Mouse (Mus musculus): ENCODE measurements around the gene Ier2. TPM values are rescaled to one million over a fixed set of nuclear protein-coding genes. Genes with fewer than 3 reads are reported as not detected.

Gene Ier2
- polyA plus RNA-seq, 1 experiment from 2014 or later, result 78.0 TPM

GRCm38 (mm10) chr8:84641578-84642361, 20.9 kb downstream of the Ier2 start:
- no peaks in the 10 kb centered on the region for H3K36me3 ChIP-seq (ENCODE audit: insufficient read depth, low read length)
- H3K4me1 ChIP-seq (ENCODE audit: insufficient read depth, low read length), result peaks cover 10% of the 10 kb centered on the region
- ATAC-seq (ENCODE audit: low FRiP score, low TSS enrichment), result no peak
- H3K27ac ChIP-seq (ENCODE audit: low read length), result no peak overlapping the region
- H3K9me3 ChIP-seq (ENCODE audit: low read length), result no peaks in the 10 kb centered on the region
- H3K4me3 ChIP-seq (ENCODE audit: low read length), result no peak overlapping the region
- no peaks in the 10 kb centered on the region for H3K27me3 ChIP-seq (ENCODE audit: insufficient read depth, low read length)
- no peak overlapping the region for H3K4me2 ChIP-seq (replicated peaks; ENCODE audit: low read depth, low read length)
- H3K9ac ChIP-seq (replicated peaks; ENCODE audit: low read length), result no peak overlapping the region
- 60% methylated on average over 1 of the region's 1 CpGs for WGBS

- no peak overlapping the region; the same call in 1 of the 2 replicates for H3K4me2 ChIP-seq (replicated peaks; ENCODE audit: low read depth, low read length)
Measured at GRCm38 (mm10) chr8:84640617-84641294, 21.9 kb downstream of the Ier2 start.

DNA sequence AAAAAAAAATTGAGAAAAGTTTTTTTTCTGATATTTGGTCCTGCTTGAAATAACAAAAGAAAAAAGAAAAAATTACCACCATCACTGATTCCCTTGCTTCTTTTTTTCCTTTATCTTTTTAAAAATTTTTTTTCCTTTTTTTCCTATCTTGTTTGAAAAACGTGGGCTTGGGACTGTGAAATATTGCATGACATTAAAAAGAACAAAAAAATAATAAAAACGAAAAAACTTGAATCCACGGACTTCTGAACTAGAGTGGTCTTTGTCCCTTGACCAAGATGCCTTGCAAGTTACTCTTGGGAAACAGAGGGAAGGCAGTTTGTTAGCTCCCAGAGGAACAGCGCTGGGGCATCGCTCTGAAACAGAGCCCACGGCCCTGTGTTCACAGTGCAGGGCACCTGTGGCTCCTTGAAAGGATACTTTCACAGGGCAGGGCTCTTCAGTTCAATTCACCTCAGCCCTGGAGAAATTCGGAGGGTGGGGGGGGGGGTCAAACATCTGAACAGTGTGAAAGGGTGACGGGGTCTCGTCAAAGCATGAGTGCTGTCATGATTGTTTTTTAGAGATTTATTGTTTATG, 22.6 kb downstream of the Ier2 start:
- H3K27me3 ChIP-seq (ENCODE audit: insufficient read depth, low read length), result no peaks in the 10 kb centered on the region
- peaks cover 22% of the 10 kb centered on the region for H3K4me1 ChIP-seq (ENCODE audit: insufficient read depth, low read length)
- no peak overlapping the region for H3K27ac ChIP-seq (ENCODE audit: low read length)
- peak overlapping the region; percentile 70 for H3K9ac ChIP-seq (replicated peaks; ENCODE audit: low read length)
- H3K4me3 ChIP-seq (ENCODE audit: low read length), result peak overlapping the region; percentile 53
- peak overlapping the region; percentile 62 for H3K4me2 ChIP-seq (replicated peaks; ENCODE audit: low read depth, low read length)
- no peaks in the 10 kb centered on the region for H3K36me3 ChIP-seq (ENCODE audit: insufficient read depth, low read length)
- WGBS, result 27% methylated on average over 9 of the region's 9 CpGs
- ATAC-seq (ENCODE audit: low FRiP score, low TSS enrichment), result no peak
- H3K9me3 ChIP-seq (ENCODE audit: low read length), result no peaks in the 10 kb centered on the region

More at GRCm38 (mm10) chr8:84640617-84641294, 21.9 kb downstream of the Ier2 start:
- WGBS, result 70% methylated on average over 7 of the region's 7 CpGs
- no peaks in the 10 kb centered on the region for H3K27me3 ChIP-seq (ENCODE audit: insufficient read depth, low read length)
- peaks cover 17% of the 10 kb centered on the region for H3K4me1 ChIP-seq (ENCODE audit: insufficient read depth, low read length)
- no peak overlapping the region for H3K4me3 ChIP-seq (ENCODE audit: low read length)
- no peaks in the 10 kb centered on the region for H3K36me3 ChIP-seq (ENCODE audit: insufficient read depth, low read length)
- no peak overlapping the region for H3K9ac ChIP-seq (replicated peaks; ENCODE audit: low read length)
- no peaks in the 10 kb centered on the region for H3K9me3 ChIP-seq (ENCODE audit: low read length)
- ATAC-seq (ENCODE audit: low FRiP score, low TSS enrichment), result no peak
- H3K27ac ChIP-seq (ENCODE audit: low read length), result no peak overlapping the region

- Histone ChIP-seq H3K9ac (replicated peaks; ENCODE audit: low read length) (peak overlapping the region; percentile 84), H3K27ac (ENCODE audit: low read length) (peak overlapping the region; percentile 89), H3K36me3 (ENCODE audit: insufficient read depth, low read length) (no peaks in the 10 kb centered on the region), H3K27me3 (ENCODE audit: insufficient read depth, low read length) (no peaks in the 10 kb centered on the region), H3K4me2 (replicated peaks; ENCODE audit: low read depth, low read length) (peak overlapping the region; percentile 90), H3K4me1 (ENCODE audit: insufficient read depth, low read length) (peaks cover 26% of the 10 kb centered on the region), H3K9me3 (ENCODE audit: low read length) (no peaks in the 10 kb centered on the region), H3K4me3 (ENCODE audit: low read length) (peak overlapping the region; percentile 61)
- ATAC-seq (ENCODE audit: low FRiP score, low TSS enrichment), result peak; percentile 94
- under 1% methylated on average over 80 of the region's 106 CpGs for WGBS
Measured at GRCm38 (mm10) chr8:84639162-84640009, 23.3 kb downstream of the Ier2 start.

GRCm38 (mm10) chr8:84638555-84639161, 24.0 kb downstream of the Ier2 start:
- peak; percentile 50 for ATAC-seq (ENCODE audit: low FRiP score, low TSS enrichment)

DNA sequence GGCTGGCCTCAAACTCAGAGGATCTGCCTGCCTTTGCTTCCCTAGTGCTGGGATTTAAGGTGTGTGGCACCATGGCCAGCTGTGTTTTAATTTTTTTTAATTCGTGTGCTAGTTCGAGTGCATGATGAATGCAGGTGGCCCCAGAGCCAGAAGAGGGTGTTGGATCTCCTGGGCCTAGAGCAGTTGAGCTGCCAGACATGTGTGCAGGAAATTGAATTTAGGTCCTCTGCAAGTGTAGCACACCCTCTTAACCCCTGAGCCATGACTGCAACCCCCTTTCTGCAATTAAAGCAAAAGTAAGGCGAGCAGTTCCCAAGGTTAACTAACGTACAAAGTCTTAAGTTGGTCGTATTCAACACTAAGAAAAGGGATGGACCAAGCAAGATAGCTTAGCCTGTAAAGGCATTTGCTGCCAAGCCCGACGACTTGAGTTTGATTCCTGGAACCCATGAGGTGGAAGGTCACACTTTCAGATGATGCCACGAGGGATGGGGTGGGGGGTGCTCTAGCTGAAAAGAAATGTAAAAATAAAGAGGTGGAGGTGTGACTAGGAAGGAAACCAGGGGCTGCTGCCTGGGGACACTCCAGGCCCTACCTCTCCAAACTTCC, 24.6 kb downstream of the Ier2 start:
- Histone ChIP-seq H3K9me3 (ENCODE audit: low read length) (no peaks in the 10 kb centered on the region), H3K27ac (ENCODE audit: low read length) (peak overlapping the region; percentile 89), H3K4me2 (replicated peaks; ENCODE audit: low read depth, low read length) (peak overlapping the region; percentile 90), H3K9ac (replicated peaks; ENCODE audit: low read length) (peak overlapping the region; percentile 84), H3K27me3 (ENCODE audit: insufficient read depth, low read length) (no peaks in the 10 kb centered on the region), H3K4me3 (ENCODE audit: low read length) (peak overlapping the region; percentile 61), H3K36me3 (ENCODE audit: insufficient read depth, low read length) (no peaks in the 10 kb centered on the region), H3K4me1 (ENCODE audit: insufficient read depth, low read length) (peaks cover 26% of the 10 kb centered on the region)
- ATAC-seq (ENCODE audit: low FRiP score, low TSS enrichment), result no peak
- 27% methylated on average over 8 of the region's 8 CpGs for WGBS

More at GRCm38 (mm10) chr8:84638555-84639161, 24.0 kb downstream of the Ier2 start:
- Histone ChIP-seq H3K36me3 (ENCODE audit: insufficient read depth, low read length) (no peaks in the 10 kb centered on the region), H3K27me3 (ENCODE audit: insufficient read depth, low read length) (no peaks in the 10 kb centered on the region), H3K9ac (replicated peaks; ENCODE audit: low read length) (peak overlapping the region; percentile 84), H3K4me2 (replicated peaks; ENCODE audit: low read depth, low read length) (peak overlapping the region; percentile 90), H3K4me1 (ENCODE audit: insufficient read depth, low read length) (peaks cover 26% of the 10 kb centered on the region), H3K9me3 (ENCODE audit: low read length) (no peaks in the 10 kb centered on the region), H3K4me3 (ENCODE audit: low read length) (peak overlapping the region; percentile 61), H3K27ac (ENCODE audit: low read length) (peak overlapping the region; percentile 89)
- WGBS, result under 1% methylated on average over 45 of the region's 52 CpGs

GRCm38 (mm10) chr8:84636051-84636691, 26.5 kb downstream of the Ier2 start:
- no peaks in the 10 kb centered on the region for H3K36me3 ChIP-seq (ENCODE audit: insufficient read depth, low read length)
- 74% methylated on average over 17 of the region's 17 CpGs for WGBS
- peaks cover 26% of the 10 kb centered on the region for H3K4me1 ChIP-seq (ENCODE audit: insufficient read depth, low read length)
- H3K4me2 ChIP-seq (replicated peaks; ENCODE audit: low read depth, low read length), result no peak overlapping the region
- H3K27me3 ChIP-seq (ENCODE audit: insufficient read depth, low read length), result no peaks in the 10 kb centered on the region
- peak; percentile 11 for ATAC-seq (ENCODE audit: low FRiP score, low TSS enrichment)
- H3K9me3 ChIP-seq (ENCODE audit: low read length), result no peaks in the 10 kb centered on the region
- no peak overlapping the region for H3K9ac ChIP-seq (replicated peaks; ENCODE audit: low read length)
- H3K4me3 ChIP-seq (ENCODE audit: low read length), result no peak overlapping the region
- peak overlapping the region; percentile 49; the same call in 1 of the 2 replicates for H3K27ac ChIP-seq (ENCODE audit: low read length)

- ATAC-seq (ENCODE audit: low FRiP score, low TSS enrichment), result no peak
- WGBS, result 59% methylated on average over 14 of the region's 14 CpGs
- Histone ChIP-seq H3K4me2 (replicated peaks; ENCODE audit: low read depth, low read length) (no peak overlapping the region), H3K36me3 (ENCODE audit: insufficient read depth, low read length) (no peaks in the 10 kb centered on the region), H3K9ac (replicated peaks; ENCODE audit: low read length) (no peak overlapping the region; the same call in 1 of the 2 replicates), H3K27ac (ENCODE audit: low read length) (peak overlapping the region; percentile 40; the same call in 1 of the 2 replicates), H3K4me3 (ENCODE audit: low read length) (no peak overlapping the region), H3K9me3 (ENCODE audit: low read length) (no peaks in the 10 kb centered on the region), H3K27me3 (ENCODE audit: insufficient read depth, low read length) (no peaks in the 10 kb centered on the region), H3K4me1 (ENCODE audit: insufficient read depth, low read length) (peaks cover 26% of the 10 kb centered on the region)
Measured at GRCm38 (mm10) chr8:84635397-84636050, 27.1 kb downstream of the Ier2 start.
